Mouse (Mus musculus) kidney, embryonic 14.5 days (tissue): ENCODE measurements around the gene Fam49a. TPM values are rescaled to one million over a fixed set of nuclear protein-coding genes. Genes with fewer than 3 reads are reported as not detected.

Source experiments
- ATAC-seq: fragments of 200-750 bp; cut with Nextera tagmentation; 2 replicates; pipeline ENCODE4 v1.8.0; 2017; ENCODE audit warnings: moderate number of reproducible peaks, mild to moderate bottlenecking, moderate TSS enrichment, moderate library complexity; ENCODE audit not compliant: low FRiP score, low TSS enrichment
- H3K27ac ChIP-seq: fragments of 300-500 bp; sonication (generic); 2 replicates; pipeline ENCODE4 v1.5.1; 2014; ENCODE audit warnings: low read depth, mild to moderate bottlenecking, low read length, moderate library complexity, mixed read lengths
- H3K27me3 ChIP-seq: fragments of 300-500 bp; sonication (generic); 2 replicates; pipeline ENCODE4 v1.6.1; 2014; ENCODE audit warnings: mild to moderate bottlenecking, low read length; ENCODE audit not compliant: control insufficient read depth, insufficient read depth
- H3K36me3 ChIP-seq: fragments of 300-500 bp; sonication (generic); 2 replicates; pipeline ENCODE4 v1.6.1; 2014; ENCODE audit warnings: low read length, mixed read lengths; ENCODE audit not compliant: control insufficient read depth, insufficient read depth
- H3K4me1 ChIP-seq: fragments of 300-500 bp; sonication (generic); 2 replicates; pipeline ENCODE4 v1.6.1; 2014; ENCODE audit warnings: low read length, mixed read lengths; ENCODE audit not compliant: control insufficient read depth, insufficient read depth
- H3K4me2 ChIP-seq: fragments of 300-500 bp; sonication (generic); replicated peaks from 2 replicates; pipeline ENCODE4 v1.6.1; 2014; ENCODE audit warnings: low read depth, mild to moderate bottlenecking, low read length
- H3K4me3 ChIP-seq: fragments of 300-500 bp; sonication (generic); 2 replicates; pipeline ENCODE4 v1.5.1; 2014; ENCODE audit warnings: mild to moderate bottlenecking, low read length
- H3K9ac ChIP-seq: fragments of 300-500 bp; sonication (generic); 2 replicates; pipeline ENCODE4 v1.6.1; 2014; ENCODE audit warnings: low read depth, mild to moderate bottlenecking, low read length, moderate library complexity
- H3K9me3 ChIP-seq: fragments of 300-500 bp; sonication (generic); 2 replicates; pipeline ENCODE4 v1.6.1; 2016; ENCODE audit warnings: low read length; ENCODE audit not compliant: control insufficient read depth
- WGBS: fragments of 180-500 bp; shearing (Covaris S2); extraction: QIAGEN DNeasy Blood & Tissue Kit; methylation state at CpG from one replicate; pipeline ENCODE4 v1.1.7; 2014; 5-methylcytosine and 5-hydroxymethylcytosine counted together
- polyA plus RNA-seq: library from polyadenylated mRNA; unstranded; fragments of >200 nt; fragmentation: Nextera tagmentation; extraction: Ambion mirVana; gene quantifications from 2 replicates; pipeline ENCODE4 v1.2.1, GENCODE M21; 2014

Fam49a gene
- polyA plus RNA-seq, 1 experiment from 2014 or later, result 8.7 TPM

- Histone ChIP-seq H3K4me1 (0 out of 2 replicates have a peak, but pooled peaks cover 5% of the 10 kb centered on the region), H3K9ac (no peak overlapping the region), H3K27me3 (no peaks in the 10 kb centered on the region), H3K9me3 (no peaks in the 10 kb centered on the region), H3K4me3 (no peak overlapping the region), H3K4me2 (no peak overlapping the region), H3K36me3 (no peaks in the 10 kb centered on the region), H3K27ac (no peak overlapping the region)
- no peak for ATAC-seq
- WGBS, result 91% methylated on average over 7 of the region's 7 CpGs
Observed at GRCm38 (mm10) chr12:12298451-12298850, 36.5 kb downstream of the Fam49a start.

- Histone ChIP-seq H3K4me2 (no peak overlapping the region), H3K36me3 (no peaks in the 10 kb centered on the region), H3K9ac (no peak overlapping the region), H3K27ac (no peak overlapping the region), H3K9me3 (no peaks in the 10 kb centered on the region), H3K4me1 (0 out of 2 replicates have a peak, but pooled peaks cover 5% of the 10 kb centered on the region), H3K27me3 (no peaks in the 10 kb centered on the region), H3K4me3 (no peak overlapping the region)
- peak; percentile 74; the same call in 1 of the 2 replicates for ATAC-seq
- WGBS, result 54% methylated on average over 2 of the region's 2 CpGs
Observed at GRCm38 (mm10) chr12:12299303-12299702, 37.4 kb downstream of the Fam49a start.

GRCm38 (mm10) chr12:12301149-12301548 is 39.2 kb downstream of the Fam49a start:
- Histone ChIP-seq H3K36me3 (no peaks in the 10 kb centered on the region), H3K4me3 (no peak overlapping the region), H3K9me3 (no peaks in the 10 kb centered on the region), H3K4me1 (0 out of 2 replicates have a peak, but pooled peaks cover 5% of the 10 kb centered on the region), H3K4me2 (no peak overlapping the region), H3K27ac (no peak overlapping the region), H3K9ac (no peak overlapping the region), H3K27me3 (no peaks in the 10 kb centered on the region)
- no peak for ATAC-seq
- 80% methylated on average over 2 of the region's 2 CpGs for WGBS

GRCm38 (mm10) chr12:12301815-12302214 is 39.9 kb downstream of the Fam49a start:
- no peaks in the 10 kb centered on the region for H3K9me3 ChIP-seq
- 0 out of 2 replicates have a peak overlapping the region, but pooled peaks have one; percentile 11 for H3K27ac ChIP-seq
- H3K36me3 ChIP-seq, result no peaks in the 10 kb centered on the region
- 30% methylated on average over 4 of the region's 4 CpGs for WGBS
- no peak overlapping the region for H3K9ac ChIP-seq
- no peak for ATAC-seq
- H3K27me3 ChIP-seq, result no peaks in the 10 kb centered on the region
- H3K4me2 ChIP-seq, result no peak overlapping the region
- 0 out of 2 replicates have a peak, but pooled peaks cover 5% of the 10 kb centered on the region for H3K4me1 ChIP-seq
- no peak overlapping the region for H3K4me3 ChIP-seq

GRCm38 (mm10) chr12:12306214-12306613 is 44.3 kb downstream of the Fam49a start:
- 0 out of 2 replicates have a peak, but pooled peaks cover 5% of the 10 kb centered on the region for H3K4me1 ChIP-seq
- no peaks in the 10 kb centered on the region for H3K9me3 ChIP-seq
- ATAC-seq, result no peak
- no peaks in the 10 kb centered on the region for H3K27me3 ChIP-seq
- no peak overlapping the region for H3K4me3 ChIP-seq
- no peak overlapping the region for H3K27ac ChIP-seq
- no peaks in the 10 kb centered on the region for H3K36me3 ChIP-seq
- H3K9ac ChIP-seq, result no peak overlapping the region
- WGBS, result 93% methylated on average over 3 of the region's 3 CpGs
- H3K4me2 ChIP-seq, result no peak overlapping the region

GRCm38 (mm10) chr12:12306814-12307213 is 44.9 kb downstream of the Fam49a start:
- no peak for ATAC-seq
- no peak overlapping the region for H3K27ac ChIP-seq
- no peaks in the 10 kb centered on the region for H3K27me3 ChIP-seq
- H3K4me1 ChIP-seq, result no peaks in the 10 kb centered on the region
- no peak overlapping the region for H3K4me3 ChIP-seq
- no peak overlapping the region for H3K4me2 ChIP-seq
- 91% methylated on average over 6 of the region's 6 CpGs for WGBS
- H3K36me3 ChIP-seq, result no peaks in the 10 kb centered on the region
- no peaks in the 10 kb centered on the region for H3K9me3 ChIP-seq
- no peak overlapping the region for H3K9ac ChIP-seq

GRCm38 (mm10) chr12:12307245-12307644 is 45.3 kb downstream of the Fam49a start:
- H3K4me2 ChIP-seq, result no peak overlapping the region
- H3K27ac ChIP-seq, result no peak overlapping the region
- no peaks in the 10 kb centered on the region for H3K27me3 ChIP-seq
- WGBS, result 93% methylated on average over 8 of the region's 8 CpGs
- H3K9me3 ChIP-seq, result no peaks in the 10 kb centered on the region
- no peak overlapping the region for H3K4me3 ChIP-seq
- no peaks in the 10 kb centered on the region for H3K36me3 ChIP-seq
- H3K4me1 ChIP-seq, result no peaks in the 10 kb centered on the region
- no peak overlapping the region for H3K9ac ChIP-seq
- no peak for ATAC-seq

GRCm38 (mm10) chr12:12313437-12313836 is 51.5 kb downstream of the Fam49a start:
- H3K4me3 ChIP-seq, result no peak overlapping the region
- no peak overlapping the region for H3K9ac ChIP-seq
- no peak for ATAC-seq
- H3K36me3 ChIP-seq, result no peaks in the 10 kb centered on the region
- H3K27me3 ChIP-seq, result no peaks in the 10 kb centered on the region
- H3K4me1 ChIP-seq, result no peaks in the 10 kb centered on the region
- H3K9me3 ChIP-seq, result no peaks in the 10 kb centered on the region
- H3K4me2 ChIP-seq, result no peak overlapping the region
- H3K27ac ChIP-seq, result no peak overlapping the region

- H3K27ac ChIP-seq, result no peak overlapping the region
- H3K4me3 ChIP-seq, result no peak overlapping the region
- H3K4me1 ChIP-seq, result no peaks in the 10 kb centered on the region
- no peak overlapping the region for H3K4me2 ChIP-seq
- WGBS, result 86% methylated on average over 4 of the region's 4 CpGs
- no peaks in the 10 kb centered on the region for H3K9me3 ChIP-seq
- no peak overlapping the region for H3K9ac ChIP-seq
- no peaks in the 10 kb centered on the region for H3K27me3 ChIP-seq
- H3K36me3 ChIP-seq, result no peaks in the 10 kb centered on the region
- ATAC-seq, result no peak
Observed at GRCm38 (mm10) chr12:12313919-12314318, 52.0 kb downstream of the Fam49a start.
